Mouse (Mus musculus) bone marrow, adult 2 months (tissue): Measurements from ENCODE around the gene Oas1a.

ENCODE experiments used
- CTCF ChIP-seq: fragments of 200-500 bp; IDR thresholded peaks from 2 replicates; pipeline ENCODE4 v1.5.1; 2011; ENCODE audit warnings: low read length, control low read depth; ENCODE audit not compliant: control insufficient read depth, insufficient read depth
- POLR2A ChIP-seq: fragments of 200-500 bp; IDR thresholded peaks from 2 replicates; pipeline ENCODE4 v1.6.1; 2011; ENCODE audit warnings: low read depth, mild to moderate bottlenecking, control low read depth, low read length, borderline replicate concordance; ENCODE audit not compliant: control insufficient read depth

DNA sequence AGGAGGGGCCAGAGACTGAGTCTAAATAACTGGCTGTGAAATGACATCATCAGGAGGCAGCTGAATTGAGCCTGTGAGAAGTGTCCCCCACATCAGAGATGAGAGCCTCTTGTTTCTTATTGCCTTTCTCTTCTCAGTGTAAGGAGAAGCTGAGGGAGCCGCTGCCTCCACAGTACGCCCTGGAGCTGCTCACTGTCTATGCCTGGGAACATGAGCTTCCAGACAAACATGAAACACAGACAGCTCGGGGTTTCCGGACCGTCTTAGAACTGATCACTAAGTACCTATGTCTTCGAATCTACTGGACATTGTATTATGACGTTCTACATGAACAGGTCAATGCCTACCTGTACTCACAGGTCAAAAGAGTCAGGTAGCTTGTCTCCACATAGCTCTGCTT, 36.5 kb downstream of the Oas1a start:
- TF ChIP-seq CTCF: no peak
- TF ChIP-seq POLR2A: no peak
